Mouse (Mus musculus) liver, embryonic 14.5 days (tissue): Measurements from ENCODE around the gene Dlgap5.

Experiments
- CTCF ChIP-seq: IDR thresholded peaks from 2 replicates; pipeline ENCODE4 v1.5.1; 2016; ENCODE audit warnings: antibody characterized with exemption, low read depth, control low read depth
- EP300 ChIP-seq: IDR thresholded peaks from 2 replicates; pipeline ENCODE4 v1.6.1; 2016; ENCODE audit warnings: antibody characterized with exemption, low read depth

DNA sequence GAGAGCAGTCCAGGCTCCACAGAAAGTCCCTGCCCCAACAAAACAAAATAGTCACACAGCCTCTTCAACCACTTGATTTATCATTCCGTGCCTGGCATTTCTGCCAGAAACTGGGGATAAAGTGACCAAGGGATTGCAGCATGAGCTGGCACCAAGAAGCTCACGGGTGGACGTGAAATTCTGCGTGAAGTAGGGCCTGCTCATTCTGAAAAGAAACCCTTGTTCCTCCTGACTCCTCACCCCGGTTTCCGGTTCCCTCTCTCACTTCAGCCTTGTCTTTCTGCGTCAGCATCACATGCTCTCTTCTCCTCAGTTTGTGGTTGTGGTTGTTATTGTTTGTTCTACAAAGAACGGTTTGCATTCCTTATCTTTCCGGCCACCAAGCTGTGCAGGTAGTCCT lies 56.3 kb downstream of the Dlgap5 start:
- TF ChIP-seq CTCF (no peak), EP300 (no peak)
